Mouse (Mus musculus) kidney, postnatal 0 days (tissue): ENCODE measurements at regions not wholly inside any gene's neighbourhood (a gene's known extent, or its start where the extent isn't known, plus 50 kb on each side); places are given as distances from the start of the nearest gene placed in this dataset.
"Not testable (repeated sequence)": the region's sequence is repeated elsewhere in the genome, so short reads cannot be mapped to it uniquely, and the experiment has no call there.

Experiments
- ATAC-seq: fragments of 200-750 bp; cut with Nextera tagmentation; replicated peaks from 2 replicates; pipeline ENCODE4 v1.8.0; 2017; ENCODE audit warnings: low read depth, moderate number of reproducible peaks, moderate TSS enrichment, moderate library complexity; ENCODE audit not compliant: low FRiP score
- DNase-seq: peaks from one replicate; pipeline ENCODE4 v3.0.0-alpha.2; 2016; ENCODE audit warnings: low spot score
- H3K27ac ChIP-seq: fragments of 300-500 bp; sonication (generic); 2 replicates; pipeline ENCODE4 v1.5.1; 2014; ENCODE audit warnings: mild to moderate bottlenecking
- H3K27me3 ChIP-seq: fragments of 300-500 bp; sonication (generic); 2 replicates; pipeline ENCODE4 v1.6.1; 2014; ENCODE audit warnings: low read length, mixed read lengths; ENCODE audit not compliant: insufficient read depth
- H3K36me3 ChIP-seq: fragments of 300-500 bp; sonication (generic); 2 replicates; pipeline ENCODE4 v1.6.1; 2014; ENCODE audit warnings: low read length, mixed read lengths; ENCODE audit not compliant: insufficient read depth
- H3K4me1 ChIP-seq: fragments of 300-500 bp; sonication (generic); replicated peaks from 2 replicates; pipeline ENCODE4 v1.6.1; 2014; ENCODE audit warnings: antibody characterized with exemption, low read length, mixed read lengths; ENCODE audit not compliant: insufficient read depth
- H3K4me2 ChIP-seq: fragments of 300-500 bp; sonication (generic); 2 replicates; pipeline ENCODE4 v1.6.1; 2014; ENCODE audit warnings: mild to moderate bottlenecking, low read length, moderate library complexity, mixed read lengths
- H3K4me3 ChIP-seq: fragments of 300-500 bp; sonication (generic); replicated peaks from 2 replicates; pipeline ENCODE4 v1.5.1; 2014; ENCODE audit warnings: low read depth, low read length
- H3K9ac ChIP-seq: fragments of 300-500 bp; sonication (generic); 2 replicates; pipeline ENCODE4 v1.6.1; 2014; ENCODE audit warnings: low read depth, low read length
- H3K9me3 ChIP-seq: fragments of 300-500 bp; sonication (generic); replicated peaks from 2 replicates; pipeline ENCODE4 v1.6.1; 2016; ENCODE audit warnings: low read length, inconsistent platforms, mixed read lengths
- CTCF ChIP-seq: IDR thresholded peaks from 2 replicates; pipeline ENCODE4 v1.5.1; 2016; ENCODE audit warnings: antibody characterized with exemption, low read depth, mild to moderate bottlenecking, moderate library complexity
- WGBS: fragments of 180-500 bp; shearing (Covaris S2); extraction: QIAGEN DNeasy Blood & Tissue Kit; methylation state at CpG from one replicate; pipeline ENCODE4 v1.1.7; 2014; 5-methylcytosine and 5-hydroxymethylcytosine counted together

GRCm38 (mm10) chr8:26760726-26761125 lies 216.4 kb upstream of the Zfp703 start:
- WGBS = 90% methylated on average over 1 of the region's 1 CpGs
- no peaks in the 10 kb centered on the region for H3K27me3 ChIP-seq
- ATAC-seq (no peak), DNase-seq (no peak)
- H3K4me2 ChIP-seq = no peak overlapping the region
- no peaks in the 10 kb centered on the region for H3K4me1 ChIP-seq
- H3K9ac ChIP-seq = no peak overlapping the region
- no peak for TF ChIP-seq CTCF
- H3K9me3 ChIP-seq = no peaks in the 10 kb centered on the region
- no peak overlapping the region for H3K27ac ChIP-seq
- no peaks in the 10 kb centered on the region for H3K36me3 ChIP-seq
- H3K4me3 ChIP-seq = no peak overlapping the region

- DNase-seq (no peak), ATAC-seq (no peak)
- WGBS = 52% methylated on average over 16 of the region's 16 CpGs
- no peak overlapping the region for H3K9ac ChIP-seq
- H3K9me3 ChIP-seq = no peaks in the 10 kb centered on the region
- H3K4me1 ChIP-seq = no peaks in the 10 kb centered on the region
- no peak overlapping the region for H3K4me3 ChIP-seq
- no peak overlapping the region for H3K27ac ChIP-seq
- H3K36me3 ChIP-seq = no peaks in the 10 kb centered on the region
- no peak overlapping the region for H3K4me2 ChIP-seq
- no peak for TF ChIP-seq CTCF
- no peaks in the 10 kb centered on the region for H3K27me3 ChIP-seq
These were observed 214.0 kb upstream of the Zfp703 start for GRCm38 (mm10) chr8:26762942-26763778.

- Histone ChIP-seq H3K9ac (no peak overlapping the region), H3K27ac (no peak overlapping the region), H3K36me3 (no peaks in the 10 kb centered on the region), H3K4me1 (peaks cover 8% of the 10 kb centered on the region; the same call in 1 of the 2 replicates), H3K9me3 (no peaks in the 10 kb centered on the region), H3K4me3 (no peak overlapping the region), H3K4me2 (no peak overlapping the region), H3K27me3 (0 out of 2 replicates have a peak, but pooled peaks cover 2% of the 10 kb centered on the region)
- 77% methylated on average over 10 of the region's 10 CpGs for WGBS
- no peak for DNase-seq
- no peak for ATAC-seq
- no peak for TF ChIP-seq CTCF
These were observed 208.5 kb upstream of the Zfp703 start for GRCm38 (mm10) chr8:26768474-26769229.

- DNase-seq = peak; percentile 71
- Histone ChIP-seq H3K9me3 (no peaks in the 10 kb centered on the region), H3K36me3 (no peaks in the 10 kb centered on the region)
These were observed 206.7 kb upstream of the Zfp703 start for GRCm38 (mm10) chr8:26770424-26770886.

GRCm38 (mm10) chr8:26778917-26779537 lies 198.1 kb upstream of the Zfp703 start:
- Histone ChIP-seq H3K9ac (no peak overlapping the region), H3K9me3 (no peaks in the 10 kb centered on the region), H3K27me3 (peaks cover 15% of the 10 kb centered on the region), H3K36me3 (no peaks in the 10 kb centered on the region), H3K4me2 (no peak overlapping the region), H3K4me1 (0 out of 2 replicates have a peak, but pooled peaks cover 3% of the 10 kb centered on the region), H3K4me3 (no peak overlapping the region), H3K27ac (no peak overlapping the region)
- DNase-seq (peak; percentile 66), ATAC-seq (peak; percentile 51; the same call in 1 of the 2 replicates)
- 11% methylated on average over 10 of the region's 10 CpGs for WGBS
- no peak for TF ChIP-seq CTCF

More at GRCm38 (mm10) chr8:26770424-26770886, 206.7 kb upstream of the Zfp703 start:
- H3K27ac ChIP-seq = no peak overlapping the region
- ATAC-seq = no peak
- 0 out of 2 replicates have a peak, but pooled peaks cover 2% of the 10 kb centered on the region for H3K27me3 ChIP-seq
- WGBS = under 1% methylated on average over 16 of the region's 16 CpGs
- TF ChIP-seq CTCF = no peak
- H3K4me1 ChIP-seq = peaks cover 8% of the 10 kb centered on the region; the same call in 1 of the 2 replicates
- H3K9ac ChIP-seq = no peak overlapping the region
- H3K4me3 ChIP-seq = 0 out of 2 replicates have a peak overlapping the region, but pooled peaks have one; percentile 6
- H3K4me2 ChIP-seq = peak overlapping the region; percentile 49

- TF ChIP-seq CTCF = no peak
- no peak overlapping the region for H3K27ac ChIP-seq
- no peak overlapping the region for H3K9ac ChIP-seq
- H3K4me2 ChIP-seq = peak overlapping the region; percentile 36
- H3K4me1 ChIP-seq = 0 out of 2 replicates have a peak, but pooled peaks cover 3% of the 10 kb centered on the region
- H3K9me3 ChIP-seq = no peaks in the 10 kb centered on the region
- ATAC-seq = no peak; the same call in 1 of the 2 replicates
- no peaks in the 10 kb centered on the region for H3K36me3 ChIP-seq
- DNase-seq = peak; percentile 29
- peaks cover 15% of the 10 kb centered on the region for H3K27me3 ChIP-seq
- 20% methylated on average over 19 of the region's 19 CpGs for WGBS
- no peak overlapping the region for H3K4me3 ChIP-seq
These were observed 196.6 kb upstream of the Zfp703 start for GRCm38 (mm10) chr8:26780515-26780914.

GRCm38 (mm10) chr8:26782936-26783335 lies 194.2 kb upstream of the Zfp703 start:
- not testable (repeated sequence) for DNase-seq, H3K4me2 ChIP-seq, H3K4me1 ChIP-seq, H3K9me3 ChIP-seq, H3K36me3 ChIP-seq, H3K27me3 ChIP-seq, H3K27ac ChIP-seq, H3K4me3 ChIP-seq, ATAC-seq, H3K9ac ChIP-seq
- WGBS = 92% methylated on average over 8 of the region's 8 CpGs
